Mouse (Mus musculus) heart, adult 2 months (tissue): Measurements from ENCODE around the gene Bpifb5. TPM values are rescaled to one million over a fixed set of nuclear protein-coding genes. Genes with fewer than 3 reads are reported as not detected.
"Not testable (repeated sequence)": the region's sequence is repeated elsewhere in the genome, so short reads cannot be mapped to it uniquely, and the experiment has no call there.

Source experiments
- DNase-seq, 2 experiments: peaks; one replicate each; pipeline ENCODE4 v3.0.0; 2021
- H3K27ac ChIP-seq: fragments of 200-600 bp; 2 replicates; pipeline ENCODE4 v1.8.1; 2022
- H3K27me3 ChIP-seq: fragments of 200-500 bp; 2 replicates; pipeline ENCODE4 v1.6.1; 2012; ENCODE audit warnings: mild to moderate bottlenecking, low read length, inconsistent platforms, mixed read lengths; ENCODE audit not compliant: control insufficient read depth, insufficient read depth
- H3K36me3 ChIP-seq: fragments of 200-500 bp; 2 replicates; pipeline ENCODE4 v1.6.1; 2012; ENCODE audit warnings: low read length, inconsistent platforms; ENCODE audit not compliant: control insufficient read depth, insufficient read depth
- H3K4me1 ChIP-seq: fragments of 200-500 bp; 2 replicates; pipeline ENCODE4 v1.6.1; 2011; ENCODE audit warnings: low read length; ENCODE audit not compliant: control insufficient read depth, insufficient read depth
- H3K4me3 ChIP-seq: fragments of 200-600 bp; 2 replicates; pipeline ENCODE4 v1.8.1; 2022
- H3K79me2 ChIP-seq: fragments of 200-500 bp; replicated peaks from 2 replicates; pipeline ENCODE4 v1.6.1; 2012; ENCODE audit warnings: mild to moderate bottlenecking, inconsistent platforms, low read length, moderate library complexity, mixed read lengths; ENCODE audit not compliant: control insufficient read depth, insufficient read depth
- H3K9ac ChIP-seq: fragments of 200-500 bp; 2 replicates; pipeline ENCODE4 v1.6.1; 2012; ENCODE audit warnings: low read depth, mild to moderate bottlenecking, control low read depth, inconsistent platforms, low read length, mixed read lengths
- CTCF ChIP-seq: fragments of 200-600 bp; IDR thresholded peaks from 2 replicates; pipeline ENCODE4 v1.8.1; 2022; ENCODE audit warnings: antibody characterized with exemption, mild to moderate bottlenecking, moderate library complexity
- EP300 ChIP-seq: fragments of 200-500 bp; IDR thresholded peaks from 2 replicates; pipeline ENCODE4 v1.6.1; 2011; ENCODE audit warnings: low read depth, low read length, control low read depth; ENCODE audit not compliant: insufficient read depth
- POLR2A ChIP-seq: fragments of 200-500 bp; IDR thresholded peaks from 2 replicates; pipeline ENCODE4 v1.6.1; 2011; ENCODE audit warnings: mild to moderate bottlenecking, low read depth, low read length, control low read depth; ENCODE audit not compliant: insufficient read depth
- WGBS: fragments of 180-500 bp; shearing (Covaris S2); methylation state at CpG from one replicate; pipeline ENCODE4 v1.1.7; 2018; 5-methylcytosine and 5-hydroxymethylcytosine counted together
- intact Hi-C: fragments of 180-260 bp; cut with DNase I; formaldehyde crosslinking; loops from one replicate; pipeline ENCODE4 v1.15.1; 2025
- polyA plus RNA-seq: library from polyadenylated mRNA; depleted of rRNA; stranded (reverse); fragments of >200 nt; gene quantifications from 2 replicates; pipeline ENCODE4 v1.2.3, GENCODE M21; 2012; rRNA removed
- total RNA-seq, 2 experiments: library from RNA; stranded (reverse); gene quantifications; 2 replicates each; pipeline ENCODE4 v1.2.3; 2021

Bpifb5 gene
- total and polyA plus RNA-seq, 3 experiments: 0.08 TPM; not detected in 2

- intact Hi-C loops: no loop called here
- Histone ChIP-seq H3K4me1 (no peaks in the 10 kb centered on the region), H3K27me3 (no peaks in the 10 kb centered on the region; the same call in 1 of the 2 replicates), H3K9ac (no peak overlapping the region), H3K36me3 (no peaks in the 10 kb centered on the region), H3K79me2 (no peaks in the 10 kb centered on the region), H3K4me3 (no peak overlapping the region), H3K27ac (no peak overlapping the region)
- 85% methylated on average over 10 of the region's 10 CpGs for whole genome bisulfite sequencing
- DNase-seq: no peak
- TF ChIP-seq POLR2A (no peak), EP300 (no peak), CTCF (no peak)
These were observed 20.0 kb downstream of the Bpifb5 start for GRCm38 (mm10) chr2:154243356-154244036.

DNA sequence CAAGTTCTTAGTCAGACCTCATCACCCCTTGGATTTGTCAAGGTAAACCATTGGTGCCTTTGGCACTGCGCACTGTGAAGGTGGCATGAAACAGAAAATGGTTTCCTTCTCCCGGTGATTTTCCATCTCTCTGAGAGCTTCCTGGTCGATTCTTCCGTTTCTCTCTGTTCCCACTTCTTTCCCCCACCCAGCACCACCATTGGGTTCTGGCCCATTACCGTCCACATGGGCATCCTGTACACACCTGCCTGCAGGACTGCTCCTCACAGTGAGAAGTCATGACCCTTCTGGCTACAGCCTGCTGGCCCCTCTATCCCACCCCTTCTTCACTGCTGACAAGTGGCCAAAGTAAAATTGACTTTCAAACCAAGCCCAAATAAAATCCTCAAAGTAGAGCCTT lies 21.8 kb downstream of the Bpifb5 start:
- no peaks in the 10 kb centered on the region; the same call in 1 of the 2 replicates for H3K27me3 ChIP-seq
- WGBS: 85% methylated on average over 5 of the region's 5 CpGs
- no peak for TF ChIP-seq POLR2A
- TF ChIP-seq EP300: no peak
- no peak for TF ChIP-seq CTCF
- H3K36me3 ChIP-seq: no peaks in the 10 kb centered on the region
- H3K4me3 ChIP-seq: no peak overlapping the region
- no peak overlapping the region for H3K9ac ChIP-seq
- intact Hi-C loops: no loop called here
- no peak for DNase-seq
- H3K79me2 ChIP-seq: no peaks in the 10 kb centered on the region
- no peaks in the 10 kb centered on the region for H3K4me1 ChIP-seq
- no peak overlapping the region for H3K27ac ChIP-seq

- intact Hi-C loops, DNase-seq, H3K27me3 ChIP-seq, H3K79me2 ChIP-seq, H3K9ac ChIP-seq, H3K4me1 ChIP-seq, H3K36me3 ChIP-seq, H3K27ac ChIP-seq, H3K4me3 ChIP-seq: not testable (repeated sequence)
- 95% methylated on average over 2 of the region's 4 CpGs for WGBS
These were observed 31.7 kb downstream of the Bpifb5 start for GRCm38 (mm10) chr2:154255254-154255653.

GRCm38 (mm10) chr2:154255770-154256169 lies 32.2 kb downstream of the Bpifb5 start:
- Histone ChIP-seq H3K27ac (no peak overlapping the region), H3K9ac (no peak overlapping the region), H3K36me3 (no peaks in the 10 kb centered on the region), H3K4me1 (no peaks in the 10 kb centered on the region), H3K27me3 (no peaks in the 10 kb centered on the region), H3K79me2 (no peaks in the 10 kb centered on the region), H3K4me3 (no peak overlapping the region)
- DNase-seq: no peak
- WGBS: 80% methylated on average over 4 of the region's 4 CpGs
- TF ChIP-seq POLR2A (no peak), CTCF (no peak)
- intact Hi-C loops: no loop called here

GRCm38 (mm10) chr2:154257554-154257953 lies 34.0 kb downstream of the Bpifb5 start, which contains the start of gene Bpifb9a:
Bpifb9a (plus strand) TSS chr2:154257854.
- H3K79me2 ChIP-seq, H3K36me3 ChIP-seq, intact Hi-C loops: not testable (repeated sequence)

DNA sequence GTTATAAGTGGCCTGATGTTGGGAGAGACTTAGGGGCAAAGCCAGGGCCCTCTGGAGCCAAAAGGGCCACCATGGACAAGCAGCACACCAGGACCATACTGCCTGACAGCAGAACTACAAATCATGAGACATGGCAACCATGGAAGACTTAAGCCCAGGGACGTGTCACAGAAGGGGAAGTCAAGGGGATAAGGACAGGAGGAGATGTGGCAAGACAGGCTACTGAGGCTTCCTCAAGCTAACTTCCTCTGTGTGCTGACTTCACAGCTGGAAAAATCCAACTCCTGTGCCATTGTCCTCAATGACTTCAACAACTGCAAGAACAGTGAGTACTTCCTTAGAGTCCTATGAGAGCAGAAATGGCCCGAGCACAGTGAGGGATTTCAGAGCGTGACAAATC lies 40.9 kb downstream of the Bpifb5 start:
- intact Hi-C loops, H3K9ac ChIP-seq, H3K27me3 ChIP-seq, H3K36me3 ChIP-seq, H3K79me2 ChIP-seq, H3K27ac ChIP-seq, H3K4me3 ChIP-seq, H3K4me1 ChIP-seq, DNase-seq: not testable (repeated sequence)
- 65% methylated on average over 3 of the region's 3 CpGs for WGBS

More at GRCm38 (mm10) chr2:154257554-154257953, 34.0 kb downstream of the Bpifb5 start, which contains the start of gene Bpifb9a:
- not testable (repeated sequence) for H3K4me1 ChIP-seq, DNase-seq, H3K27ac ChIP-seq, H3K9ac ChIP-seq, H3K27me3 ChIP-seq, H3K4me3 ChIP-seq
- 80% methylated on average over 5 of the region's 5 CpGs for WGBS

Other genes with a start within 250 kb of the Bpifb5 start
- not detected for gene Bpifa6, start 248.8 kb upstream of the Bpifb5 start, total RNA-seq
- 0.06 TPM in 1 of 2 replicates, not detected in the other for gene Bpifa6, start 248.8 kb upstream of the Bpifb5 start, polyA plus RNA-seq
- gene Bpifa2, start 215.5 kb upstream of the Bpifb5 start, total RNA-seq: not detected
- not detected in 2 replicates for gene Bpifa2, start 215.5 kb upstream of the Bpifb5 start, polyA plus RNA-seq
- gene Bpifa3, start 93.4 kb upstream of the Bpifb5 start, total RNA-seq: not detected
- 0.20 TPM in 1 of 2 replicates, not detected in the other for gene Bpifa3, start 93.4 kb upstream of the Bpifb5 start, polyA plus RNA-seq
- gene Bpifa1, start 80.9 kb upstream of the Bpifb5 start, total RNA-seq: not detected
- 660 TPM in 1 of 2 replicates, not detected in the other for gene Bpifa1, start 80.9 kb upstream of the Bpifb5 start, polyA plus RNA-seq
- gene Bpifa5, start 61.1 kb upstream of the Bpifb5 start, total RNA-seq: not detected
- gene Bpifa5, start 61.1 kb upstream of the Bpifb5 start, polyA plus RNA-seq: not detected in 2 replicates
- under 1 TPM in 1 of 2 experiments, not detected in 1; 0.14 TPM for gene Bpifb1, start 32.9 kb upstream of the Bpifb5 start, total RNA-seq
- gene Bpifb1, start 32.9 kb upstream of the Bpifb5 start, polyA plus RNA-seq: 65.7 TPM in 1 of 2 replicates, not detected in the other
- gene Bpifb9a, start 34.1 kb downstream of the Bpifb5 start, total RNA-seq: not detected
- not detected in 2 replicates for gene Bpifb9a, start 34.1 kb downstream of the Bpifb5 start, polyA plus RNA-seq
- not detected for gene Bpifb9b, start 83.5 kb downstream of the Bpifb5 start, total RNA-seq
- not detected in 2 replicates for gene Bpifb9b, start 83.5 kb downstream of the Bpifb5 start, polyA plus RNA-seq
- gene Cdk5rap1, start 149.3 kb downstream of the Bpifb5 start, total RNA-seq: 10 to 100 TPM; 20.1 to 20.2 TPM
- 10.5 and 21.1 TPM in 2 replicates for gene Cdk5rap1, start 149.3 kb downstream of the Bpifb5 start, polyA plus RNA-seq
- gene Snta1, start 184.4 kb downstream of the Bpifb5 start, total RNA-seq: 10 to 100 TPM; 73.6 to 95.0 TPM
- 64.8 and 66.0 TPM in 2 replicates for gene Snta1, start 184.4 kb downstream of the Bpifb5 start, polyA plus RNA-seq
- gene Cbfa2t2, start 212.7 kb downstream of the Bpifb5 start, total RNA-seq: 10 to 100 TPM; 15.6 to 17.3 TPM
- gene Cbfa2t2, start 212.7 kb downstream of the Bpifb5 start, polyA plus RNA-seq: 7.8 and 14.4 TPM in 2 replicates